Mouse (Mus musculus) forebrain, embryonic 15.5 days (tissue): Measurements from ENCODE around the gene Cmip. TPM values are rescaled to one million over a fixed set of nuclear protein-coding genes. Genes with fewer than 3 reads are reported as not detected.

Source experiments
- ATAC-seq: fragments of 200-750 bp; cut with Nextera tagmentation; replicated peaks from 2 replicates; pipeline ENCODE4 v1.8.0; 2017; ENCODE audit warnings: mild to moderate bottlenecking, moderate TSS enrichment, moderate library complexity
- H3K27ac ChIP-seq: fragments of 300-500 bp; sonication (generic); replicated peaks from 2 replicates; pipeline ENCODE4 v1.5.1; 2015; ENCODE audit warnings: mild to moderate bottlenecking, inconsistent platforms
- H3K27me3 ChIP-seq: fragments of 300-500 bp; sonication (generic); 2 replicates; pipeline ENCODE4 v1.6.1; 2015; ENCODE audit warnings: inconsistent platforms
- H3K36me3 ChIP-seq: fragments of 300-500 bp; sonication (generic); 2 replicates; pipeline ENCODE4 v1.6.1; 2015; ENCODE audit warnings: mild to moderate bottlenecking, inconsistent platforms
- H3K4me1 ChIP-seq: fragments of 300-500 bp; sonication (generic); 2 replicates; pipeline ENCODE4 v1.6.1; 2015; ENCODE audit warnings: inconsistent platforms
- H3K4me2 ChIP-seq: fragments of 300-500 bp; sonication (generic); replicated peaks from 2 replicates; pipeline ENCODE4 v1.6.1; 2015; ENCODE audit warnings: mild to moderate bottlenecking, inconsistent platforms
- H3K4me3 ChIP-seq: fragments of 300-500 bp; sonication (generic); 2 replicates; pipeline ENCODE4 v1.5.1; 2015; ENCODE audit warnings: mild to moderate bottlenecking, inconsistent platforms
- H3K9ac ChIP-seq: fragments of 300-500 bp; sonication (generic); replicated peaks from 2 replicates; pipeline ENCODE4 v1.6.1; 2015; ENCODE audit warnings: mild to moderate bottlenecking, inconsistent platforms
- H3K9me3 ChIP-seq: fragments of 300-500 bp; sonication (generic); 2 replicates; pipeline ENCODE4 v1.6.1; 2016; ENCODE audit warnings: inconsistent platforms
- WGBS: fragments of 180-500 bp; shearing (Covaris S2); methylation state at CpG from one replicate; pipeline ENCODE4 v1.1.7; 2015; ENCODE audit warnings: mixed read lengths; 5-methylcytosine and 5-hydroxymethylcytosine counted together
- polyA plus RNA-seq: library from polyadenylated mRNA; unstranded; fragments of >200 nt; fragmentation: Nextera tagmentation; extraction: Ambion mirVana; gene quantifications from 2 replicates; pipeline ENCODE4 v1.2.1, GENCODE M21; 2015

Cmip gene
- polyA plus RNA-seq, 1 experiment from 2014 or later = 83.8 TPM

GRCm38 (mm10) chr8:117282141-117282950 lies 25.5 kb downstream of the Cmip start:
- Histone ChIP-seq H3K9ac (no peak overlapping the region), H3K27me3 (no peaks in the 10 kb centered on the region), H3K9me3 (no peaks in the 10 kb centered on the region), H3K4me3 (no peak overlapping the region), H3K27ac (no peak overlapping the region), H3K4me2 (no peak overlapping the region), H3K36me3 (peaks cover 7% of the 10 kb centered on the region), H3K4me1 (peaks cover 51% of the 10 kb centered on the region)
- no peak for ATAC-seq
- WGBS = 75% methylated on average over 17 of the region's 17 CpGs

GRCm38 (mm10) chr8:117284768-117285484 lies 28.1 kb downstream of the Cmip start:
- Histone ChIP-seq H3K9me3 (no peaks in the 10 kb centered on the region), H3K4me1 (peaks cover 31% of the 10 kb centered on the region), H3K4me3 (no peak overlapping the region), H3K27me3 (no peaks in the 10 kb centered on the region), H3K36me3 (peaks cover 7% of the 10 kb centered on the region), H3K4me2 (no peak overlapping the region), H3K27ac (peak overlapping the region; percentile 47), H3K9ac (no peak overlapping the region)
- 83% methylated on average over 9 of the region's 9 CpGs for WGBS
- no peak for ATAC-seq

- Histone ChIP-seq H3K4me3 (no peak overlapping the region), H3K9me3 (no peaks in the 10 kb centered on the region), H3K27ac (no peak overlapping the region), H3K9ac (no peak overlapping the region), H3K27me3 (no peaks in the 10 kb centered on the region), H3K4me2 (no peak overlapping the region), H3K36me3 (peaks cover 7% of the 10 kb centered on the region), H3K4me1 (peaks cover 42% of the 10 kb centered on the region)
- 86% methylated on average over 8 of the region's 8 CpGs for WGBS
- ATAC-seq = no peak
Measured at GRCm38 (mm10) chr8:117287966-117288365, 31.1 kb downstream of the Cmip start.

DNA sequence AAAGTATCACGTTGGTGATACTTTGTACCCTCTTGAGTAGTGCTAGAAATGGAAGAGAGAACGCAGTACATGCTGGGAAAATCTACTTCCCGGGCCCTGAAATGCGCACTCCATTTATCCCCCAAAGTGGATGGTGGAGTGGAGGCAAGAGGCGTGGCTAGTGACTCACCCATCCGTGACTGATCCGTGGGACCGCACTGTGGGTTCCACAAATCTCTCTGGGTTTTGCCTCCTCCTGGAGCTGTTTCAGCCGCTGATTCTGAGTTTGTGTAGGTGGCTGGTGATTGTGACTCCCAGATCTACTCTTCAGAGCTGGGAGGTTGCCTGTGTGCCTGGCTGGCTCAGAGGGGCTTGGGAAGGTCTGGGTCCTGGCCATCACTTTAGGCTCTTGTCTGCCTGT lies 32.2 kb downstream of the Cmip start:
- Histone ChIP-seq H3K9me3 (no peaks in the 10 kb centered on the region), H3K4me1 (peaks cover 43% of the 10 kb centered on the region)
- WGBS = 80% methylated on average over 9 of the region's 9 CpGs

GRCm38 (mm10) chr8:117290506-117290905 lies 33.6 kb downstream of the Cmip start:
- H3K27ac ChIP-seq = no peak overlapping the region
- H3K36me3 ChIP-seq = peaks cover 6% of the 10 kb centered on the region
- H3K4me1 ChIP-seq = peaks cover 40% of the 10 kb centered on the region
- WGBS = 86% methylated on average over 7 of the region's 7 CpGs
- no peak overlapping the region for H3K9ac ChIP-seq
- H3K27me3 ChIP-seq = no peaks in the 10 kb centered on the region
- ATAC-seq = no peak
- no peaks in the 10 kb centered on the region for H3K9me3 ChIP-seq
- no peak overlapping the region for H3K4me2 ChIP-seq
- H3K4me3 ChIP-seq = no peak overlapping the region

More for the DNA sequence above, 32.2 kb downstream of the Cmip start:
- Histone ChIP-seq H3K4me2 (no peak overlapping the region), H3K27me3 (no peaks in the 10 kb centered on the region), H3K27ac (no peak overlapping the region), H3K4me3 (no peak overlapping the region), H3K9ac (no peak overlapping the region), H3K36me3 (peaks cover 7% of the 10 kb centered on the region)
- ATAC-seq = no peak

DNA sequence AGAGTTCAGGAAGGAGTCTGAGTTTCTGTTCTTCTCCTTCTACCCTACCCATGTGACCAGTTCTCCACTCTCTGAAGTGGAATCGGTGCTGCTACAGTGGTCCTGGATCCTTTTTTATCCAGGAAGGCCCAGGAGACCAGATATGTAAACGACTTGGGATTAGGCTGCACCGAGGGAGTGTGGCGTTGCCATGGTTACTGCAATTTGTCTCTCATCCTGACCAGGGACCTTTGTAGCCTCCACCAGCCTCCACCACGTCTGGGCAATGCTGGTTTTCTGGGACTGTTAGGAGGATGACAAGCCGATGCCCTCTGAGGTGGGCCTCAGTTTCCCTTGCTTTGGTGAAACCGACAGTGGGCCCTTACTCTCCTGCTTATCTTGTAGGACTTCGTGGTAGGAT lies 35.4 kb downstream of the Cmip start:
- Histone ChIP-seq H3K4me3 (no peak overlapping the region), H3K27ac (no peak overlapping the region), H3K36me3 (no peaks in the 10 kb centered on the region), H3K4me2 (no peak overlapping the region), H3K9me3 (no peaks in the 10 kb centered on the region), H3K4me1 (peaks cover 40% of the 10 kb centered on the region), H3K9ac (no peak overlapping the region), H3K27me3 (no peaks in the 10 kb centered on the region)
- 29% methylated on average over 8 of the region's 8 CpGs for WGBS
- 0 out of 2 replicates have a peak, but pooled peaks have one; percentile 17 for ATAC-seq

DNA sequence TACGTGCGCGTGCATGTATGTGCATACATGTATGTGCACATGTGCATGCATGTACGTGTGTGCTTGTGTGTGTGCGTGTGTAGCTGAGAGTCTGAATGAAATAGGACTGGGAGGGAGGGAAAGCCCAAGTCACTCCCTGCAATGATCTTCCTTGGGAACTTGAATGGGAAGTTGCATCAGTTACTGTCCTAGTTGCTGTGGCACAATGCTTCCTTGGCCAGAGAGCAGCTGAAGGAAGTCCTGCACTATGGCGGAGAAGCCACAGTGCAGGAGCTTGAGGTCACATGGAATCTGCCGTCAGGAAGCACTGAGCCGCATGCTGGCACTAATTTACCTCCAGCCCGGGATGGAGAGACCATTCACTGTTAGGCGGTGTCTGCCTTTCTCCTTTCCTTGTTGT lies 37.9 kb downstream of the Cmip start:
- Histone ChIP-seq H3K4me2 (no peak overlapping the region), H3K27me3 (no peaks in the 10 kb centered on the region), H3K4me3 (no peak overlapping the region), H3K36me3 (no peaks in the 10 kb centered on the region), H3K27ac (no peak overlapping the region), H3K9me3 (no peaks in the 10 kb centered on the region), H3K4me1 (peaks cover 45% of the 10 kb centered on the region), H3K9ac (no peak overlapping the region)
- no peak for ATAC-seq
- WGBS = 80% methylated on average over 10 of the region's 10 CpGs

DNA sequence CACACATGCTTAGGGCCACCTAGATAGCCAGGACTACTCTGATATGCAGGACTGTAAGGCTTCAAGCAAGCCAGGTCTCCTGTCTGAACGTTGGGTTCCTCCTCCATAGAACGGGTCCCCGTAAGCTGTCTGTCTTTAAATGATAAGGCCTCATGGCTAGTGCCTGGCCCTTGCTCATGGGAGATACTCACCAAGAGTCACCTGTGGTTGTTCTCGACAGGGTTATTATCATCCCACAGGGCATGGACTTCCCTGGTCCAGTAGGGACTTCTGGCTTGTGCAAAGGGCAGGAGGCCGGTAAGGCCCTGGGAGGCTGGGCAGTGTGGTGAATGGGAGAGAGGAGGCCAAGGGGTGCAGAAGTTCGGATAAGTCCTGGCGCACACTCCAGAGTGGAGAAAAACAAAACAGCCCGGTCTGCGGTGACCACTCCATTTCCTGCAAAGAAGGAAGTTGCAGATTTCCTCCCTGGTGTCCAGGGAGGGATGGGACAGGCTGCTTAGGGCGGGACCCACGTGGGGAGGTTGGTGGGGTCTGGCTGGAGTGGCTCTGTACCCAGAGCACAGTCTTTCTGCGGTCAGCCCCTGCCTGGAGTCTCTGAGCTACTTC lies 41.2 kb downstream of the Cmip start:
- ATAC-seq = no peak
- H3K27me3 ChIP-seq = no peaks in the 10 kb centered on the region
- H3K9me3 ChIP-seq = no peaks in the 10 kb centered on the region
- no peak overlapping the region for H3K4me2 ChIP-seq
- H3K4me3 ChIP-seq = no peak overlapping the region
- H3K4me1 ChIP-seq = peaks cover 27% of the 10 kb centered on the region; the same call in 1 of the 2 replicates
- no peak overlapping the region for H3K27ac ChIP-seq
- no peak overlapping the region for H3K9ac ChIP-seq
- 85% methylated on average over 12 of the region's 12 CpGs for WGBS
- no peaks in the 10 kb centered on the region for H3K36me3 ChIP-seq

DNA sequence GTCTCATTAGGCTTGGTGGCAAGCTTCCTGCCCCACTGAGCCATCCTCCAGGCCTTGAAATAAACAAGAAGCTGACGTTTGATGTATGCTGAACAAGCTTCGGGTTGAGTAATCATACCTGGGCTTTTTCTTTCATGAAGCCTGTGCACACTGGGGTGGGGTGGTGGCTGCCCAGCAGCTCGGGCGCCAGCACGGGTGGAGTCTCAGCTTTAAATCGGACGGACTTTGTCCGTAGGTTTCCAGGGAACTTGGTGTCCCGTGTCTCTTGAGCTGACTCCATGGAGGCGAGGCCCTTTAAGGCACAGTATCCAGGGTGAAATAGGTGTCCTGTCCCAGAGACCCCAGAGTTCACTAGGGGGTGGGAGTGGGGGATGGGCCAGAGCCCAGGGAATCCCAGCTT lies 42.3 kb downstream of the Cmip start:
- Histone ChIP-seq H3K4me3 (no peak overlapping the region), H3K9ac (no peak overlapping the region), H3K27me3 (no peaks in the 10 kb centered on the region), H3K4me2 (no peak overlapping the region), H3K9me3 (no peaks in the 10 kb centered on the region), H3K4me1 (peaks cover 25% of the 10 kb centered on the region; the same call in 1 of the 2 replicates), H3K27ac (no peak overlapping the region), H3K36me3 (no peaks in the 10 kb centered on the region)
- 84% methylated on average over 10 of the region's 10 CpGs for WGBS
- no peak for ATAC-seq

- Histone ChIP-seq H3K4me1 (peaks cover 24% of the 10 kb centered on the region; the same call in 1 of the 2 replicates), H3K27me3 (no peaks in the 10 kb centered on the region), H3K4me2 (no peak overlapping the region), H3K9ac (no peak overlapping the region), H3K36me3 (no peaks in the 10 kb centered on the region), H3K9me3 (no peaks in the 10 kb centered on the region), H3K4me3 (no peak overlapping the region), H3K27ac (no peak overlapping the region)
- WGBS = 80% methylated on average over 7 of the region's 7 CpGs
- no peak for ATAC-seq
Measured at GRCm38 (mm10) chr8:117300188-117300587, 43.3 kb downstream of the Cmip start.

GRCm38 (mm10) chr8:117301457-117302041 lies 44.7 kb downstream of the Cmip start:
- no peaks in the 10 kb centered on the region for H3K27me3 ChIP-seq
- WGBS = 94% methylated on average over 12 of the region's 12 CpGs
- H3K27ac ChIP-seq = no peak overlapping the region
- H3K9me3 ChIP-seq = no peaks in the 10 kb centered on the region
- H3K4me1 ChIP-seq = peaks cover 24% of the 10 kb centered on the region
- no peak for ATAC-seq
- H3K36me3 ChIP-seq = no peaks in the 10 kb centered on the region
- H3K9ac ChIP-seq = no peak overlapping the region
- H3K4me3 ChIP-seq = no peak overlapping the region
- H3K4me2 ChIP-seq = no peak overlapping the region

- no peaks in the 10 kb centered on the region for H3K9me3 ChIP-seq
- H3K27me3 ChIP-seq = no peaks in the 10 kb centered on the region
- H3K27ac ChIP-seq = no peak overlapping the region
- no peak overlapping the region for H3K4me3 ChIP-seq
- 89% methylated on average over 11 of the region's 11 CpGs for WGBS
- H3K4me2 ChIP-seq = no peak overlapping the region
- no peaks in the 10 kb centered on the region for H3K36me3 ChIP-seq
- H3K9ac ChIP-seq = no peak overlapping the region
- peaks cover 28% of the 10 kb centered on the region for H3K4me1 ChIP-seq
- ATAC-seq = no peak
Measured at GRCm38 (mm10) chr8:117302072-117302471, 45.2 kb downstream of the Cmip start.
